Mouse (Mus musculus) spleen, adult 2 months (tissue): ENCODE results near the gene Sprr2a1. TPM values are rescaled to one million over a fixed set of nuclear protein-coding genes. Genes with fewer than 3 reads are reported as not detected.
"Not testable (repeated sequence)": the region's sequence is repeated elsewhere in the genome, so short reads cannot be mapped to it uniquely, and the experiment has no call there.

Experiments used
- DNase-seq, 2 experiments: peaks; one replicate each; pipeline versions ENCODE4 v3.0.0 to v3.0.0-alpha.2; 2012 to 2021; ENCODE audit warnings: low spot score in 2 of 2, low read depth in 1 of 2
- H3K27ac ChIP-seq: fragments of 200-500 bp; 2 replicates; pipeline ENCODE4 v1.5.1; 2012; ENCODE audit warnings: low read length, inconsistent platforms; ENCODE audit not compliant: insufficient read depth
- H3K27me3 ChIP-seq: fragments of 200-500 bp; 2 replicates; pipeline ENCODE4 v1.6.1; 2012; ENCODE audit warnings: mild to moderate bottlenecking, moderate library complexity, low read length, inconsistent platforms; ENCODE audit not compliant: control insufficient read depth, insufficient read depth
- H3K36me3 ChIP-seq: fragments of 200-500 bp; 2 replicates; pipeline ENCODE4 v1.6.1; 2012; ENCODE audit warnings: mild to moderate bottlenecking, low read length, inconsistent platforms; ENCODE audit not compliant: control insufficient read depth, insufficient read depth
- H3K4me1 ChIP-seq: fragments of 200-500 bp; 2 replicates; pipeline ENCODE4 v1.6.1; 2011; ENCODE audit warnings: inconsistent platforms; ENCODE audit not compliant: control insufficient read depth, insufficient read depth, insufficient read length
- H3K4me3 ChIP-seq: fragments of 200-500 bp; 2 replicates; pipeline ENCODE4 v1.5.1; 2011; ENCODE audit warnings: mild to moderate bottlenecking, inconsistent platforms; ENCODE audit not compliant: insufficient read depth, insufficient read length; ENCODE audit errors: extremely low read depth
- CTCF ChIP-seq: fragments of 200-500 bp; IDR thresholded peaks from 2 replicates; pipeline ENCODE4 v1.5.1; 2011; ENCODE audit warnings: mild to moderate bottlenecking, inconsistent platforms; ENCODE audit not compliant: insufficient read depth, insufficient read length, insufficient replicate concordance; ENCODE audit errors: extremely low read depth
- POLR2A ChIP-seq: fragments of 200-500 bp; IDR thresholded peaks from 2 replicates; pipeline ENCODE4 v1.6.1; 2011; ENCODE audit warnings: low read depth, low read length, inconsistent platforms
- WGBS: fragments of 180-500 bp; shearing (Covaris S2); methylation state at CpG from one replicate; pipeline ENCODE4 v1.1.7; 2018; 5-methylcytosine and 5-hydroxymethylcytosine counted together
- polyA plus RNA-seq: library from polyadenylated mRNA; depleted of rRNA; stranded (reverse); fragments of >200 nt; gene quantifications from 2 replicates; pipeline ENCODE4 v1.2.3, GENCODE M21; 2012; rRNA removed

The Sprr2a1 gene
- polyA plus RNA-seq, result not detected in 2 replicates

- H3K4me1 ChIP-seq, H3K27me3 ChIP-seq, DNase-seq, H3K27ac ChIP-seq, H3K36me3 ChIP-seq, H3K4me3 ChIP-seq: not testable (repeated sequence)
- WGBS, result no CpG with 5 or more reads among the region's 2 CpGs
Measured at GRCm38 (mm10) chr3:92215569-92215968, at the start of gene Sprr2a1, which contains the start of gene Sprr2a2. TSS of gene Sprr2a1 (plus strand) at chr3:92215799. TSS of gene Sprr2a2 (plus strand) at chr3:92215920.

GRCm38 (mm10) chr3:92169847-92170246, 45.8 kb upstream of the Sprr2a1 start:
- Histone ChIP-seq H3K27ac (no peak overlapping the region), H3K4me3 (no peak overlapping the region), H3K27me3 (no peaks in the 10 kb centered on the region), H3K36me3 (no peaks in the 10 kb centered on the region), H3K4me1 (no peaks in the 10 kb centered on the region)
- WGBS, result 83% methylated on average over 3 of the region's 3 CpGs
- no peak for DNase-seq
- no peak for TF ChIP-seq CTCF
- TF ChIP-seq POLR2A, result no peak

GRCm38 (mm10) chr3:92176880-92177279, 38.7 kb upstream of the Sprr2a1 start:
- no peak for TF ChIP-seq CTCF
- TF ChIP-seq POLR2A, result no peak
- DNase-seq, result no peak
- WGBS, result 74% methylated on average over 1 of the region's 1 CpGs
- Histone ChIP-seq H3K27me3 (no peaks in the 10 kb centered on the region), H3K4me1 (no peaks in the 10 kb centered on the region), H3K36me3 (no peaks in the 10 kb centered on the region), H3K4me3 (no peak overlapping the region), H3K27ac (no peak overlapping the region)

- Histone ChIP-seq H3K27ac (no peak overlapping the region), H3K4me3 (no peak overlapping the region), H3K4me1 (no peaks in the 10 kb centered on the region), H3K27me3 (no peaks in the 10 kb centered on the region), H3K36me3 (no peaks in the 10 kb centered on the region)
- DNase-seq, result no peak
- 79% methylated on average over 6 of the region's 6 CpGs for WGBS
- no peak for TF ChIP-seq POLR2A
- TF ChIP-seq CTCF, result no peak
Measured at GRCm38 (mm10) chr3:92195512-92196200, 19.9 kb upstream of the Sprr2a1 start.

- not testable (repeated sequence) for DNase-seq, H3K4me3 ChIP-seq, H3K27ac ChIP-seq, H3K27me3 ChIP-seq, H3K36me3 ChIP-seq, H3K4me1 ChIP-seq
- WGBS, result no CpG with 5 or more reads among the region's 16 CpGs
Measured at GRCm38 (mm10) chr3:92211133-92211925, 4.3 kb upstream of the Sprr2a1 start.

GRCm38 (mm10) chr3:92212059-92212458, 3.5 kb upstream of the Sprr2a1 start:
- H3K4me1 ChIP-seq, DNase-seq, H3K27me3 ChIP-seq, H3K36me3 ChIP-seq, H3K4me3 ChIP-seq, H3K27ac ChIP-seq: not testable (repeated sequence)
- WGBS, result no CpG with 5 or more reads among the region's 1 CpGs

- H3K4me3 ChIP-seq, H3K36me3 ChIP-seq, DNase-seq, H3K4me1 ChIP-seq, H3K27me3 ChIP-seq, H3K27ac ChIP-seq: not testable (repeated sequence)
Measured at GRCm38 (mm10) chr3:92213651-92214050, 1.9 kb upstream of the Sprr2a1 start.

- H3K36me3 ChIP-seq, H3K27ac ChIP-seq, H3K4me3 ChIP-seq, H3K27me3 ChIP-seq, DNase-seq, H3K4me1 ChIP-seq: not testable (repeated sequence)
- no CpG with 5 or more reads among the region's 8 CpGs for WGBS
Measured at GRCm38 (mm10) chr3:92219031-92219430, 3.4 kb downstream of the Sprr2a1 start.

- not testable (repeated sequence) for DNase-seq, H3K36me3 ChIP-seq, H3K4me3 ChIP-seq, H3K27ac ChIP-seq, H3K4me1 ChIP-seq, H3K27me3 ChIP-seq
Measured at GRCm38 (mm10) chr3:92223708-92224107, 8.1 kb downstream of the Sprr2a1 start.

- H3K27me3 ChIP-seq, H3K4me3 ChIP-seq, H3K27ac ChIP-seq, H3K36me3 ChIP-seq, H3K4me1 ChIP-seq: not testable (repeated sequence)
- WGBS, result 65% methylated on average over 3 of the region's 3 CpGs
- DNase-seq, result peak in 1 of 2 experiments; percentile 2
Measured at GRCm38 (mm10) chr3:92227410-92227809, 11.8 kb downstream of the Sprr2a1 start.
